Mouse (Mus musculus) kidney, postnatal 0 days (tissue): Measurements from ENCODE around the gene 2610528J11Rik. TPM values are rescaled to one million over a fixed set of nuclear protein-coding genes. Genes with fewer than 3 reads are reported as not detected.

Experiments used
- ATAC-seq: fragments of 200-750 bp; cut with Nextera tagmentation; replicated peaks from 2 replicates; pipeline ENCODE4 v1.8.0; 2017; ENCODE audit warnings: low read depth, moderate number of reproducible peaks, moderate TSS enrichment, moderate library complexity; ENCODE audit not compliant: low FRiP score
- DNase-seq: peaks from one replicate; pipeline ENCODE4 v3.0.0-alpha.2; 2016; ENCODE audit warnings: low spot score
- H3K27ac ChIP-seq: fragments of 300-500 bp; sonication (generic); 2 replicates; pipeline ENCODE4 v1.5.1; 2014; ENCODE audit warnings: mild to moderate bottlenecking
- H3K27me3 ChIP-seq: fragments of 300-500 bp; sonication (generic); 2 replicates; pipeline ENCODE4 v1.6.1; 2014; ENCODE audit warnings: low read length, mixed read lengths; ENCODE audit not compliant: insufficient read depth
- H3K36me3 ChIP-seq: fragments of 300-500 bp; sonication (generic); 2 replicates; pipeline ENCODE4 v1.6.1; 2014; ENCODE audit warnings: low read length, mixed read lengths; ENCODE audit not compliant: insufficient read depth
- H3K4me1 ChIP-seq: fragments of 300-500 bp; sonication (generic); replicated peaks from 2 replicates; pipeline ENCODE4 v1.6.1; 2014; ENCODE audit warnings: antibody characterized with exemption, low read length, mixed read lengths; ENCODE audit not compliant: insufficient read depth
- H3K4me2 ChIP-seq: fragments of 300-500 bp; sonication (generic); 2 replicates; pipeline ENCODE4 v1.6.1; 2014; ENCODE audit warnings: mild to moderate bottlenecking, low read length, moderate library complexity, mixed read lengths
- H3K4me3 ChIP-seq: fragments of 300-500 bp; sonication (generic); replicated peaks from 2 replicates; pipeline ENCODE4 v1.5.1; 2014; ENCODE audit warnings: low read depth, low read length
- H3K9ac ChIP-seq: fragments of 300-500 bp; sonication (generic); 2 replicates; pipeline ENCODE4 v1.6.1; 2014; ENCODE audit warnings: low read depth, low read length
- H3K9me3 ChIP-seq: fragments of 300-500 bp; sonication (generic); replicated peaks from 2 replicates; pipeline ENCODE4 v1.6.1; 2016; ENCODE audit warnings: low read length, inconsistent platforms, mixed read lengths
- CTCF ChIP-seq: IDR thresholded peaks from 2 replicates; pipeline ENCODE4 v1.5.1; 2016; ENCODE audit warnings: antibody characterized with exemption, low read depth, mild to moderate bottlenecking, moderate library complexity
- WGBS: fragments of 180-500 bp; shearing (Covaris S2); extraction: QIAGEN DNeasy Blood & Tissue Kit; methylation state at CpG from one replicate; pipeline ENCODE4 v1.1.7; 2014; 5-methylcytosine and 5-hydroxymethylcytosine counted together
- polyA plus RNA-seq: library from polyadenylated mRNA; unstranded; fragments of >200 nt; fragmentation: Nextera tagmentation; extraction: Ambion mirVana; gene quantifications from 2 replicates; pipeline ENCODE4 v1.2.1, GENCODE M21; 2015

2610528J11Rik gene
- polyA plus RNA-seq, 1 experiment from 2014 or later: 66.5 TPM

DNA sequence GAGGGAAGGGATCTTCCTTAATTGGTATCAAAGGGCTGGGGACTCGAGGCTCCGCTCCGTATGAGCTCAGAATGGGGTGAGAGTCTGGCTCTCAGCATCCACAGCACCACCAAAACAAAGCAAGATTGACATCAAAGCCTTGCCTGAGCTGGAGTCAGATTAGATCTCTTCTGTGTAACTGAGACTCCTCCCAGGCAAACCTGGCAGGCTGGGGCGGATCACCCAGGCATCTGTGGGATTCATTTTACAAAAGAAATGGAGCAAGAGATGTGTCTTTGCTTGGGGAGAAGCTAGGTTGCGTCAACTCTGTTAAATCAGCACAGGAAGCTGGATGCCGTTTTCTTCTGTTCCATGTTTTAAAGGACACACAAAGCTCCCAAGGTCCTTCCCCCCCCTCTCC lies 17.7 kb upstream of the 2610528J11Rik start:
- no peak for DNase-seq
- no peaks in the 10 kb centered on the region for H3K9me3 ChIP-seq
- no peak for TF ChIP-seq CTCF

DNA sequence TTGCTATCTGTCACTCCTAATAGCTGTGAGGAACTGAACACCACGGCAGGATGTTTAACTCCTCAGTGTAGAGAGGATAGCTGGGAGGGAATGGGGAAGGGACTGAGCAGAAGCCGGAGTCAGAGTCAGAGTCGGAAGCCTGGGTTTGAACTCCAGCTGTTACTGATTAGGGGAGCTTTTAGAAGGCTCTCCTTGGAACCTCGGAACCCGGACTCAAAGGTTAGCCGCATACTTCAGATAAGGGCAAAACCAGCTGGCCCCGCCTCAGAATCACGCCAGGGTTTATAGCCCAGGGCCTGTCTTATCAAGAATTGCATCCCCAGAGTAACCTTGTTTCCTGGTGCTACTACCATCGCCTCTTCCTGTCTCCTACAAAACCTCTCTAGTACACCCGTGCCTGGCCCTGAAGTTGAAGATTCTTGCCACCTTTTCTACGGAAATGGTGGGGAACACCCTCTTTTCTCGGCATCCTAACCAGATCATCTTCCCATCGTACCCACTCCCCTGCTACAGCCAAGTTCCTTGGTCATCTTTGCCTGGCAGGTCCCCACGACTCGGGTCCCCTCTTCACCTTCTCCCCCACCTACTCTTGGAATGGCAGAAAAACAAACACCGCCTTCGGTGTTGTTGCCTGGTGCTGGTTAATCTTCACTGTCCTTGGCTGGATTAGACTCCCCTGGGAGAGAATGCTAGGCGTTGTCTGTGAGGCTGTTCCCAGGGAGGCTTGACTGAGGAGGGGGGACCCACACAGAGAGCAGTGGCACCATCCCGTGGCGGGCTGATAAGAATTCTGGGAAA lies 9.9 kb upstream of the 2610528J11Rik start:
- H3K4me2 ChIP-seq: no peak overlapping the region
- TF ChIP-seq CTCF: peak; percentile 22; the same call in 1 of the 2 replicates

More for the DNA sequence above, 17.7 kb upstream of the 2610528J11Rik start:
- H3K9ac ChIP-seq: no peak overlapping the region
- WGBS: 21% methylated on average over 6 of the region's 6 CpGs
- H3K27ac ChIP-seq: no peak overlapping the region
- H3K27me3 ChIP-seq: no peaks in the 10 kb centered on the region
- H3K36me3 ChIP-seq: no peaks in the 10 kb centered on the region
- no peaks in the 10 kb centered on the region for H3K4me1 ChIP-seq
- no peak overlapping the region for H3K4me3 ChIP-seq
- no peak for ATAC-seq
- no peak overlapping the region for H3K4me2 ChIP-seq

DNA sequence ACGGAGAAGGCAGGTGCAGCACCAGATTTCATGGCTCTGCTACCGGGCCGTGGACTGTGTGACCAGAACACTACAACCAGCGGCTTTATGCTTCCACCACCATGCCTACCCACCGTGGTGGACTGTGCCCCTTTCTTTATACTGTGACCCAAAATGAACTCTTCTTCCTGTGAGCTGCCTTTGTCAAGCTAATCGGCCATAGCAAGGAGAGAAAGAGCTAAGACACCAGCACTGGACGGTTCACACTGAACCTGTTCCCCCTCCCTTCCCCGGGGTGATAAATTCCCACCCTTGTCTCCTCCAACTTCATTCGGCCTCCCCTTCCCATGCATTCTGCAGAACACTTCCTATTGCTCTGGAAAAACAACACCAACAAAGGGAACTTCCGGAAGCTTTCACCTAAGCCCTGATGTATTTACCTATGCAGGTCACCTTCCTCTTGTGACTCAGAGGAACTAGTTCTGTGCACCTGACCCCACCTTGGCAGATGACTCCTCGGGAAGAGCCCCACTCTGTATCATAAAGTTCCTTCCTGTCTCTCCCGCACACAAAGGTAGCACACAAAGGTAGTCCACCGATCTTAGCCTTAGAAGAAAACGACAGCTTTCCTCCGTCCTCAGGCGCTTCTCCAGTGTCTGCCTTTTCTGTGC lies 9.2 kb upstream of the 2610528J11Rik start:
- no peak overlapping the region for H3K27ac ChIP-seq
- no peak overlapping the region for H3K9ac ChIP-seq
- TF ChIP-seq CTCF: no peak
- H3K4me2 ChIP-seq: no peak overlapping the region
- DNase-seq: no peak
- no peaks in the 10 kb centered on the region for H3K27me3 ChIP-seq
- H3K9me3 ChIP-seq: no peaks in the 10 kb centered on the region
- 41% methylated on average over 16 of the region's 16 CpGs for WGBS
- H3K4me1 ChIP-seq: 0 out of 2 replicates have a peak, but pooled peaks cover 13% of the 10 kb centered on the region
- ATAC-seq: no peak
- H3K36me3 ChIP-seq: no peaks in the 10 kb centered on the region
- H3K4me3 ChIP-seq: no peak overlapping the region

More for the DNA sequence above, 9.9 kb upstream of the 2610528J11Rik start:
- H3K36me3 ChIP-seq: no peaks in the 10 kb centered on the region
- no peaks in the 10 kb centered on the region for H3K27me3 ChIP-seq
- DNase-seq (no peak), ATAC-seq (no peak; the same call in 1 of the 2 replicates)
- no peaks in the 10 kb centered on the region for H3K9me3 ChIP-seq
- 28% methylated on average over 20 of the region's 20 CpGs for WGBS
- H3K9ac ChIP-seq: no peak overlapping the region
- no peak overlapping the region for H3K4me3 ChIP-seq
- 0 out of 2 replicates have a peak, but pooled peaks cover 13% of the 10 kb centered on the region for H3K4me1 ChIP-seq
- H3K27ac ChIP-seq: no peak overlapping the region

DNA sequence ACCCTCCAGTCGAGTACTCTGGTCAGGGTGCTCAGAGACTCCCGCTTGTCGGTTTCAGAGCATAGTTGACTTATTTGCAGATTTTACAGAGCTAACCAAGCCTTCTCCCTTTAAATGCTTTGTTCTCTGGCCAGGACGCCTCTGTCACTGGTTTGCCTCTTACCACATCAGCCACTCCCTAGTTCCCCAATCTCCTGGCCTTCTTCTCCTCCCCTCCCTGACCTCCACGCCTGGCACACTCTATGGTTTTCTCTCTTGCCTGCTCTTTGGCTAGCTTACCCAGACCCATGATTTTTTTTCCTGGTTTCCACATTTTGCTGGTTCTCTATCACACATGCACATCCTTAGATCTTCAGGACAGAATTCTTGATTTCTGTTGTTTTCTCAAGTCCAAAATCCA lies 8.6 kb upstream of the 2610528J11Rik start:
- H3K4me2 ChIP-seq: no peak overlapping the region
- WGBS: 71% methylated on average over 5 of the region's 5 CpGs
- no peak for ATAC-seq
- no peaks in the 10 kb centered on the region for H3K27me3 ChIP-seq
- 0 out of 2 replicates have a peak, but pooled peaks cover 13% of the 10 kb centered on the region for H3K4me1 ChIP-seq
- no peaks in the 10 kb centered on the region for H3K9me3 ChIP-seq
- no peak for DNase-seq
- no peak overlapping the region for H3K9ac ChIP-seq
- H3K36me3 ChIP-seq: no peaks in the 10 kb centered on the region
- TF ChIP-seq CTCF: no peak
- H3K27ac ChIP-seq: no peak overlapping the region
- H3K4me3 ChIP-seq: no peak overlapping the region

DNA sequence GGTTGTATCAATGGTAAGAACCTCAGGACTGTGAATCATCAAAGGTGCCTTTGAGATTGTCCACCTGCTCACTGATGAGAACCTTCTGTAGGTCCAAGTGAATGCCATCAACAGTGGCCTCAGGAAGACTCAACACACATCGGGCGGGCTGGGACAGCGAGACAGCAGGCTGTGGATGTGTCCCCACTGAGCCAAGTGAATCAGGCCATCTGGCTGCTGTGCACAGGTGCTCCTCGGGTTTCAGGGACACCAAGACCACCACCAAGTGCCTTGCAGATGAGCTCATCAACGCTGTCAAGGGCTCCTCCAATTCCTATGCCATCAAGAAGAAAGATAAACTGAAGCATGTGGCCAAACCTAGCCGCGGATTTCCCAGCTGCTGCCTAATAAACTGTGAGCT lies 4.6 kb upstream of the 2610528J11Rik start:
- Histone ChIP-seq H3K4me2 (no peak overlapping the region), H3K9ac (no peak overlapping the region), H3K27ac (no peak overlapping the region), H3K4me3 (no peak overlapping the region), H3K9me3 (no peaks in the 10 kb centered on the region), H3K4me1 (peaks cover 4% of the 10 kb centered on the region; the same call in 1 of the 2 replicates), H3K36me3 (no peaks in the 10 kb centered on the region), H3K27me3 (no peaks in the 10 kb centered on the region)
- TF ChIP-seq CTCF: no peak
- no peak for DNase-seq
- 82% methylated on average over 7 of the region's 7 CpGs for WGBS
- no peak for ATAC-seq

DNA sequence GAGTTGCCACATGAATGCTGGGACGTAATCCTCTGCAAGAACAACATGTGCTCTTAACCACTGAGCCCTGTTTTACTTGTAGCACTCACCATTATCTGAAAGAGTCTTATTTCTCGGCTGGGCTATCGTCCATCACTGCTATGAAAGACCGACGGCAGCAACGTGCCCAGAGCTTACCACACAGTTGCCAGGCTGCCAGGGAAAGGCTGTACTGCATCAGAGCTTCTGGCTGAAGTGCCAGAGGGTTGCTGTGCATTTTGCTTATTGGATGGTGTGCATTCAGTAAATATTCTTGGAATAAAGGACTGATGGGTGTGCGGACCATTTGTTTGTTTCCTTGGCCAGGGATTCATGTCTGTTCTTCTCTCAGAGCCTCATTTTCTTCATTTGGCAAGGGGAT lies 2.8 kb upstream of the 2610528J11Rik start:
- Histone ChIP-seq H3K27ac (no peak overlapping the region), H3K36me3 (no peaks in the 10 kb centered on the region), H3K9me3 (no peaks in the 10 kb centered on the region), H3K9ac (no peak overlapping the region), H3K4me2 (no peak overlapping the region), H3K27me3 (no peaks in the 10 kb centered on the region), H3K4me3 (no peak overlapping the region), H3K4me1 (no peaks in the 10 kb centered on the region; the same call in 1 of the 2 replicates)
- ATAC-seq (no peak), DNase-seq (no peak)
- WGBS: 75% methylated on average over 7 of the region's 7 CpGs
- TF ChIP-seq CTCF: no peak
